Mouse (Mus musculus) lung, embryonic 16.5 days (tissue): Measurements from ENCODE around the gene Ugt1a7c. TPM values are rescaled to one million over a fixed set of nuclear protein-coding genes. Genes with fewer than 3 reads are reported as not detected.
A peak's percentile ranks its signal among the peaks of the same experiment; 100 is the strongest.
"Not testable (repeated sequence)": the region's sequence is repeated elsewhere in the genome, so short reads cannot be mapped to it uniquely, and the experiment has no call there.

Experiments used
- ATAC-seq: fragments of 200-750 bp; cut with Nextera tagmentation; 2 replicates; pipeline ENCODE4 v1.8.0; 2017; ENCODE audit warnings: low read depth, mild to moderate bottlenecking, moderate library complexity
- H3K27ac ChIP-seq: fragments of 300-500 bp; sonication (generic); 2 replicates; pipeline ENCODE4 v1.5.1; 2014; ENCODE audit warnings: mild to moderate bottlenecking, control low read depth, low read length
- H3K27me3 ChIP-seq: fragments of 300-500 bp; sonication (generic); 2 replicates; pipeline ENCODE4 v1.6.1; 2014; ENCODE audit warnings: low read depth, low read length, mixed read lengths; ENCODE audit not compliant: control insufficient read depth, insufficient read depth
- H3K36me3 ChIP-seq: fragments of 300-500 bp; sonication (generic); 2 replicates; pipeline ENCODE4 v1.6.1; 2014; ENCODE audit warnings: low read length; ENCODE audit not compliant: control insufficient read depth, insufficient read depth
- H3K4me1 ChIP-seq: fragments of 300-500 bp; sonication (generic); replicated peaks from 2 replicates; pipeline ENCODE4 v1.6.1; 2014; ENCODE audit warnings: low read length, mixed read lengths; ENCODE audit not compliant: control insufficient read depth, insufficient read depth
- H3K4me2 ChIP-seq: fragments of 300-500 bp; sonication (generic); 2 replicates; pipeline ENCODE4 v1.6.1; 2014; ENCODE audit warnings: low read depth, low read length, control low read depth
- H3K4me3 ChIP-seq: fragments of 300-500 bp; sonication (generic); 2 replicates; pipeline ENCODE4 v1.5.1; 2014; ENCODE audit warnings: mild to moderate bottlenecking, low read length, control low read depth
- H3K9ac ChIP-seq: fragments of 300-500 bp; sonication (generic); 2 replicates; pipeline ENCODE4 v1.6.1; 2014; ENCODE audit warnings: low read length, control low read depth
- H3K9me3 ChIP-seq: fragments of 300-500 bp; sonication (generic); 2 replicates; pipeline ENCODE4 v1.6.1; 2016; ENCODE audit warnings: low read length; ENCODE audit not compliant: control insufficient read depth
- WGBS: fragments of 180-500 bp; shearing (Covaris S2); extraction: QIAGEN DNeasy Blood & Tissue Kit; methylation state at CpG from one replicate; pipeline ENCODE4 v1.1.7; 2014; 5-methylcytosine and 5-hydroxymethylcytosine counted together
- polyA plus RNA-seq: library from polyadenylated mRNA; unstranded; fragments of >200 nt; fragmentation: Nextera tagmentation; extraction: Ambion mirVana; gene quantifications from 2 replicates; pipeline ENCODE4 v1.2.1, GENCODE M21; 2015

Gene Ugt1a7c
- polyA plus RNA-seq, 1 experiment from 2014 or later = 2.3 TPM

GRCm38 (mm10) chr1:88105656-88106055 lies 10.8 kb downstream of the Ugt1a7c start:
- Histone ChIP-seq H3K4me2 (no peak overlapping the region), H3K4me1 (no peaks in the 10 kb centered on the region), H3K27me3 (no peaks in the 10 kb centered on the region), H3K9me3 (no peaks in the 10 kb centered on the region), H3K9ac (no peak overlapping the region), H3K4me3 (no peak overlapping the region), H3K27ac (no peak overlapping the region), H3K36me3 (no peaks in the 10 kb centered on the region)
- no peak for ATAC-seq
- WGBS = 48% methylated on average over 2 of the region's 2 CpGs

- H3K9me3 ChIP-seq, H3K27me3 ChIP-seq, H3K4me3 ChIP-seq, H3K4me2 ChIP-seq, H3K4me1 ChIP-seq, H3K36me3 ChIP-seq, H3K9ac ChIP-seq, H3K27ac ChIP-seq: not testable (repeated sequence)
- 59% methylated on average over 2 of the region's 2 CpGs for WGBS
- ATAC-seq = peak; percentile 56
Observed at GRCm38 (mm10) chr1:88109027-88109557, 14.2 kb downstream of the Ugt1a7c start.

- H3K27me3 ChIP-seq, H3K4me2 ChIP-seq, H3K4me1 ChIP-seq, H3K36me3 ChIP-seq, ATAC-seq, H3K9ac ChIP-seq, H3K27ac ChIP-seq, H3K9me3 ChIP-seq, H3K4me3 ChIP-seq: not testable (repeated sequence)
- 50% methylated on average over 2 of the region's 2 CpGs for WGBS
Observed at GRCm38 (mm10) chr1:88109604-88110003, 14.7 kb downstream of the Ugt1a7c start.

- WGBS = 91% methylated on average over 6 of the region's 6 CpGs
- not testable (repeated sequence) for H3K4me3 ChIP-seq, H3K9me3 ChIP-seq
Observed at GRCm38 (mm10) chr1:88112769-88113168, 17.9 kb downstream of the Ugt1a7c start.

GRCm38 (mm10) chr1:88120550-88120949 lies 25.7 kb downstream of the Ugt1a7c start:
- not testable (repeated sequence) for H3K9ac ChIP-seq, H3K27ac ChIP-seq, H3K4me3 ChIP-seq, H3K4me2 ChIP-seq, H3K36me3 ChIP-seq, H3K9me3 ChIP-seq, H3K27me3 ChIP-seq, H3K4me1 ChIP-seq
- peak; percentile 52; the same call in 1 of the 2 replicates for ATAC-seq
- WGBS = 14% methylated on average over 3 of the region's 4 CpGs

More at GRCm38 (mm10) chr1:88112769-88113168, 17.9 kb downstream of the Ugt1a7c start:
- H3K27me3 ChIP-seq, H3K27ac ChIP-seq, ATAC-seq, H3K4me2 ChIP-seq, H3K9ac ChIP-seq, H3K4me1 ChIP-seq, H3K36me3 ChIP-seq: not testable (repeated sequence)

- H3K4me1 ChIP-seq, H3K27me3 ChIP-seq, H3K9me3 ChIP-seq, H3K36me3 ChIP-seq, H3K9ac ChIP-seq, H3K27ac ChIP-seq, H3K4me2 ChIP-seq, H3K4me3 ChIP-seq, ATAC-seq: not testable (repeated sequence)
- no CpG with 5 or more reads among the region's 1 CpGs for WGBS
Observed at GRCm38 (mm10) chr1:88121521-88121920, 26.7 kb downstream of the Ugt1a7c start.

GRCm38 (mm10) chr1:88125827-88126360 lies 31.0 kb downstream of the Ugt1a7c start:
- not testable (repeated sequence) for H3K4me3 ChIP-seq, H3K36me3 ChIP-seq, H3K4me1 ChIP-seq, H3K9me3 ChIP-seq, H3K4me2 ChIP-seq, ATAC-seq, H3K9ac ChIP-seq, H3K27ac ChIP-seq, H3K27me3 ChIP-seq
- 71% methylated on average over 3 of the region's 4 CpGs for whole genome bisulfite sequencing

- H3K36me3 ChIP-seq, H3K4me2 ChIP-seq, ATAC-seq, H3K27ac ChIP-seq, H3K9ac ChIP-seq, H3K9me3 ChIP-seq, H3K4me3 ChIP-seq, H3K27me3 ChIP-seq, H3K4me1 ChIP-seq: not testable (repeated sequence)
- WGBS = 70% methylated on average over 2 of the region's 2 CpGs
Observed at GRCm38 (mm10) chr1:88129091-88129490, 34.2 kb downstream of the Ugt1a7c start.

GRCm38 (mm10) chr1:88130223-88130622 lies 35.4 kb downstream of the Ugt1a7c start:
- H3K9me3 ChIP-seq, H3K27ac ChIP-seq, H3K4me1 ChIP-seq, H3K27me3 ChIP-seq, ATAC-seq, H3K36me3 ChIP-seq, H3K4me3 ChIP-seq, H3K9ac ChIP-seq, H3K4me2 ChIP-seq: not testable (repeated sequence)
- 76% methylated on average over 1 of the region's 1 CpGs for WGBS
